In genomic region chr4:66828686-66829085, GRCm38 (mm10) we compare ENCODE assay signal across 10 mouse cellular contexts. TPM values are rescaled to one million over a fixed set of nuclear protein-coding genes. Genes with fewer than 3 reads are reported as not detected.
DNase-seq lines count a peak whose midpoint lies in the region; ATAC-seq and TF ChIP-seq lines count a peak whose summit lies in the region.
"Had no signal": no experiment of that assay in that cellular context is flagged by ENCODE, and none has a peak within 500 bp of the region (broad histone marks: within the 10 kb centered on the region; RNA-seq: fewer than 3 reads in every experiment).

No protein-coding gene starts in this region.

- peak; percentile 88 for ATAC-seq in stomach, embryonic 14.5 days (ENCODE audit: insufficient number of reproducible peaks, insufficient read depth, low FRiP score, low read depth)
- no peak for ATAC-seq in midbrain, postnatal 0 days (ENCODE audit: low FRiP score)
- no peak for ATAC-seq in neural tube, embryonic 15.5 days (ENCODE audit: low FRiP score)
- ATAC-seq: hindbrain, postnatal 0 days had no signal

- H3K4me1 ChIP-seq in lung, adult 2 months (ENCODE audit: control insufficient read depth, insufficient read depth, low read length) = no peaks in the 10 kb centered on the region; the same call in 1 of the 2 replicates
- H3K4me1 ChIP-seq in stomach, embryonic 14.5 days (ENCODE audit: control insufficient read depth, insufficient read depth, low read length) = peaks cover 7% of the 10 kb centered on the region; the same call in 1 of the 2 replicates
- no peaks in the 10 kb centered on the region for H3K4me1 ChIP-seq in midbrain, postnatal 0 days (ENCODE audit: insufficient read depth, low read length)
- no peaks in the 10 kb centered on the region for H3K4me1 ChIP-seq in neural tube, embryonic 15.5 days

- TF ChIP-seq CTCF in lung, adult 2 months (IDR thresholded peaks at IDR 0.05; ENCODE audit: insufficient read depth, low read length) = no peak
- no peak for TF ChIP-seq CTCF in midbrain, postnatal 0 days (IDR thresholded peaks at IDR 0.05)

- H3K27ac ChIP-seq in stomach, embryonic 14.5 days (ENCODE audit: low read length) = peak overlapping the region; percentile 23; the same call in 1 of the 2 replicates
- H3K27ac ChIP-seq in midbrain, postnatal 0 days (ENCODE audit: low read depth, low read length) = no peak overlapping the region
- no peak overlapping the region for H3K27ac ChIP-seq in neural tube, embryonic 15.5 days (replicated peaks)
- H3K27ac ChIP-seq: hindbrain, postnatal 0 days had no signal

- no peak overlapping the region for H3K4me2 ChIP-seq in stomach, embryonic 14.5 days (replicated peaks; ENCODE audit: low read depth, low read length)
- no peak overlapping the region for H3K4me2 ChIP-seq in midbrain, postnatal 0 days (ENCODE audit: low read depth, low read length, poor library complexity, severe bottlenecking)
- H3K4me2 ChIP-seq in neural tube, embryonic 15.5 days = no peak overlapping the region

- no peak for TF ChIP-seq POLR2A in lung, adult 2 months (IDR thresholded peaks at IDR 0.05; ENCODE audit: borderline replicate concordance, extremely low read depth, low read depth, low read length)

- H3K36me3 ChIP-seq in stomach, embryonic 14.5 days (ENCODE audit: control insufficient read depth, insufficient read depth, low read length) = no peaks in the 10 kb centered on the region
- H3K36me3 ChIP-seq in midbrain, postnatal 0 days (ENCODE audit: insufficient read depth, low read length) = no peaks in the 10 kb centered on the region
- no peaks in the 10 kb centered on the region for H3K36me3 ChIP-seq in neural tube, embryonic 15.5 days

- no peaks in the 10 kb centered on the region for H3K9me3 ChIP-seq in stomach, embryonic 14.5 days (ENCODE audit: control insufficient read depth, low read depth, low read length)
- H3K9me3 ChIP-seq in midbrain, postnatal 0 days (ENCODE audit: low read length) = no peaks in the 10 kb centered on the region
- no peaks in the 10 kb centered on the region for H3K9me3 ChIP-seq in neural tube, embryonic 15.5 days (replicated peaks)

- intact Hi-C loops in heart, postnatal 10 days (cut with DNase I) = no loop called here

- DNase-seq in adrenal gland, adult 2 months = peak; percentile 45
- no peak for DNase-seq in adrenal gland, postnatal 14 days
- DNase-seq in lung, adult 2 months = no peak
- DNase-seq in lung, postnatal 4 days = no peak
- peak; percentile 59 to 61 for DNase-seq in heart, postnatal 10 days
- no peak for DNase-seq in midbrain, postnatal 0 days (ENCODE audit: low spot score)
- DNase-seq: thymus, adult 2 months had no signal

- no peaks in the 10 kb centered on the region for H3K27me3 ChIP-seq in stomach, embryonic 14.5 days (ENCODE audit: control insufficient read depth, insufficient read depth, low read length)
- no peaks in the 10 kb centered on the region for H3K27me3 ChIP-seq in midbrain, postnatal 0 days (ENCODE audit: insufficient read depth, low read length)
- no peaks in the 10 kb centered on the region for H3K27me3 ChIP-seq in neural tube, embryonic 15.5 days (replicated peaks)

- peak overlapping the region; percentile 34 for H3K4me3 ChIP-seq in lung, adult 2 months (replicated peaks; ENCODE audit: extremely low read depth, low read depth, low read length)
- H3K4me3 ChIP-seq in stomach, embryonic 14.5 days (ENCODE audit: low read depth, low read length) = no peak overlapping the region
- H3K4me3 ChIP-seq in midbrain, postnatal 0 days (ENCODE audit: low read depth, low read length) = no peak overlapping the region
- no peak overlapping the region for H3K4me3 ChIP-seq in neural tube, embryonic 15.5 days (replicated peaks)

- 5% methylated on average over 5 of the region's 5 CpGs for WGBS in lung, adult 2 months
- WGBS in stomach, embryonic 14.5 days = 24% methylated on average over 5 of the region's 5 CpGs
- WGBS in midbrain, postnatal 0 days = 41% methylated on average over 5 of the region's 5 CpGs
- 42% methylated on average over 5 of the region's 5 CpGs for WGBS in neural tube, embryonic 15.5 days

- no peak overlapping the region for H3K9ac ChIP-seq in stomach, embryonic 14.5 days (replicated peaks; ENCODE audit: low read depth, low read length)
- no peak overlapping the region for H3K9ac ChIP-seq in midbrain, postnatal 0 days (replicated peaks; ENCODE audit: low read length, poor library complexity, severe bottlenecking)
- H3K9ac ChIP-seq in neural tube, embryonic 15.5 days (replicated peaks) = no peak overlapping the region

RNA-seq across cellular contexts. Expression of gene Tlr4, which starts 1.3 kb away (rescaled TPM):
- 1 to 10 TPM; 6.9 to 8.9 TPM for total RNA-seq in adrenal gland, adult 2 months (2021)
- polyA plus RNA-seq in adrenal gland, adult 2 months (2012; rRNA removed) = 0.18 and 0.57 TPM in 2 replicates
- 6.7 and 9.7 TPM in 2 replicates for total RNA-seq in adrenal gland, postnatal 14 days (2021)
- 3.2 and 3.7 TPM in 2 replicates for polyA plus RNA-seq in lung, adult 2 months (2012; rRNA removed)
- 10 to 100 TPM; 18.6 to 21.5 TPM for total RNA-seq in heart, postnatal 10 days (2021)
- 1.7 and 2.2 TPM in 2 replicates for polyA plus RNA-seq in stomach, embryonic 14.5 days (2014; fragmentation: Nextera tagmentation; extraction: Ambion mirVana)
- total RNA-seq in midbrain, postnatal 0 days (2014; rRNA removed) = 1.8 TPM in 2 replicates
- polyA plus RNA-seq in midbrain, postnatal 0 days (2015; fragmentation: Nextera tagmentation; extraction: Ambion mirVana) = 0.39 and 0.55 TPM in 2 replicates
- 0.89 and 0.96 TPM in 2 replicates for polyA plus RNA-seq in neural tube, embryonic 15.5 days (2015; fragmentation: Nextera tagmentation; extraction: Ambion mirVana)

Comparison
In these comparisons a context has a peak if more than half of its experiments do, and no peak if none do; other contexts are left out.
1. DNase-seq: peak in adrenal gland, adult 2 months (single experiment) and heart, postnatal 10 days (2 of 2); none in adrenal gland, postnatal 14 days (single experiment), lung, adult 2 months (single experiment), lung, postnatal 4 days (0 of 2) and midbrain, postnatal 0 days (single experiment).